Mouse (Mus musculus) inflammation-experienced regulatory T-cells, adult 6 months (primary cell): Measurements from ENCODE around the gene Vapa. TPM values are rescaled to one million over a fixed set of nuclear protein-coding genes. Genes with fewer than 3 reads are reported as not detected.
"Not testable (repeated sequence)": the region's sequence is repeated elsewhere in the genome, so short reads cannot be mapped to it uniquely, and the experiment has no call there.

Source experiments
- ATAC-seq: one replicate; pipeline ENCODE4 v1.8.0; 2017
- polyA plus RNA-seq, 3 experiments: library from polyadenylated mRNA; unstranded; fragments of 100-300 nt; shearing (Covaris generic); gene quantifications; one replicate each; pipeline ENCODE4 v1.2.1; 2017

The Vapa gene
- polyA plus RNA-seq, 3 experiments from 2014 or later, result 29.2 to 40.2 (median 37.4) TPM

DNA sequence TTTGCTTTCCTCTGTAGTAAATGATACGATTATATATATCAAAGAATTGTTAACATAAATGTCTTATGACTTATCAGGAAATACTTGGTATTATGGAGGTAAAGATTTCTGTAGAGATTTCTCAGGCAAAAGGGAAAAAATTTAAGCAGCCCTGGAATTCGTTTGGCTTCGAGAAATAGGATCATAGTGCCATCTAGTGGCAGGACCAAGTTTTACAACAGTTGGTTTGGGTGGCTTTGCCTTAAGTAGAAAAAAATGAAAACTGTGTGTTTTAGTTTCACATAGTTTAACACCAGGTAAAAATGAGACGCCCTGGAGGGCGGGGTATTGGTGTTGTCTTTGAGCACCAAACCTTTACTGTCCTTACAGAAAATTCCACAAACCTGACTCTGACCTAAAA lies 50.6 kb downstream of the Vapa start:
- ATAC-seq, result peak; percentile 46

DNA sequence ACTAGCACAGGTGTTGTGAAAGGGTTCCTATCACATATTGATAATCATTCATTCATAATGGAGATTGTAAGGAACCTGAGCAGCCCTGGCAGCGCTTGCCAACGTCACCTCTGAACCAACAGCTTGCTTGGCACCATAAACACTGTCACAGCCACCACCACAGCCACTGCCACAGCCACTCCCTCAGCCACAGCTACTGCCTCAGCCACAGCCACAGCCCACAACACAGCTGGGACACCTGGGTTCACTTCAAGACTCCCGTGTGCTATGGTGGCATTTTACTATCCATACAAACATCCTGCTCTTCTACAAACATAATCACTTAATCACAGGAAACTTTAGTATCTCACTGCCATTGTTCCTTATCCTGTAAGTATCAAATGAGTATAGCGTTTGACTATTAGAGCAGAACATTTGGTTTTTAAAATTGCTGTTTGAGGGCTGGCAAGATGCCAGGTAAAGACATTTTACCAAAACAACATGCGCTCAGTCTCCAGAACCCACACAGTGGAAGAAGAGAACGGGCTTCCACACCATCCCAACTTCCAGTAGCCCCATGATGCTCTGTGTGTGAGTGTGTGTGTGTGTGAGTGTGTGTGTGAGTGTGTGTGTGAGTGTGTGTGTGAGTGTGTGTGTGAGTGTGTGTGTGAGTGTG lies 51.9 kb downstream of the Vapa start:
- no peak for ATAC-seq

DNA sequence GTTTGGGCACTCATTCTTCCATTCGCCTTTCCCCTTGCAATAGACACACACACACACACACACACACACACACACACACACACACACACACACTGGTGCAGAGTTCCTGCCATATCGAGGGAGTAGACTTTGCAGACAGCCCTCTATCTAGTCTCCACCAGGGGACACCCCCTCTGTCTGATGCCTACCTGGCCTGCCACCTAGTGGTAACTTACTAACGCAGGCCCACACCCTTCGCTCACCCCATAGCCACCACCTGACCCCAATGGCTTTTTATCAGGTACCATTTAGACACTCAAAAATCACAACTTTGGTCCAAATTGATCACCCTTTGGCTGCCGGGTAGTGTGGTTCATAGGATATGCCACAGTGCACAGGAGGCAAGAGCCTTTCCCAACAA lies 54.1 kb downstream of the Vapa start:
- ATAC-seq, result peak; percentile 85

DNA sequence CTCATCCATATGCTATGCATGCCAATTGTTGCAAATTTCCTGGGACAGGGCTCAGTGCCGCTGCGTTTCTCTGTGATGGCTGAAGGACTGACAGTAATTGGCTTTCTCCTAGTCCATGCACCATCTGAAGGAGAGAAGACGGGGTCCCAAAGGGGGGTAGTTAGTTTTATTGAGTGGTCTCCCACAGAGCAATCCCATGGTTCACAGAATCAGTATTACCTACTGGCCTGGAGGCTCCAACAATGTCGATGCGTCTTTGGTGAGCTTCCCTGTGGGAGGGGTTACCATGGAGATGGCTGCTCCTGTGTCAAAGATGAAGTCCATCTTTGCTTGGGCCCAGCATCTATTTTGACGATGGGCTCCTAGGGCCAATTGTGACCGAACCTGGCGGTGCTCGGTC lies 54.6 kb downstream of the Vapa start:
- no peak for ATAC-seq

DNA sequence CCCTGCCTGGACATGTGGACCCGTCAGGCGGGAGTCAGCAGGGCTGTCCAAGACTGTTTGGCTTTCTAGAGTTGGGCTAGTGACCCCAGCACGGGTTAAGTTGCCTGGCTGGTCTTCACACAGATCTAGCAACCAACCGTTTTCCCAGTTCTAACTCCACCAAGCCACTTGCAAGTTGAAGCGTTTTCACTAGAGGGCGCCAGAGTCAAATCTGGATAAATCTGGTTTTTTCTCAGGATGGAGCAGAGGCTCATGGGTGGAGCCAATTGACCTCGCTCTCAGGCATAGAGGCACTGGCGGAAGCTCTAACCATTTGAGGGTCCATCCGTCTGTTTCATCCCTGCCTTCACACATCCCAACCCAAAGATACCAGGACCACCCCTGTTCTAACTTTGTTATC lies 55.1 kb downstream of the Vapa start:
- peak; percentile 44 for ATAC-seq

DNA sequence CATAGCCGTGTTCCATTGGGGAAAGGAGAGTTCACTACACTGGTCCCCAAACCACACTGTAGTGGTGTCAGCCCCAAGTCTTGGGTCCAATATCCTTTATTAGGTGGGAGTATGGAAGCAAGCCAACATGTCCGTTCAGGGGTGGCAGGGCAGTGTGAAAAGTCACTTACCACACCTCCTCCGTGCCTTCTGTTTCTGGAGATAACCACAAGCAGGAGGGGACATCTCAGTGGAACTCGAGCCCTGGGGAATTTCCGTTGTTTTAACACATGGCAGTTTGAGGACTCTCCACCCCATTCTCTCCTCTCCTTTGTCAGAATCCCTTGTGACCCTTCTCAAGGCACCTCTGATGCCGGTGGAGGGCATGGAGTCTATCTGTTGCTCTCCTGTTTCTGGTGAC lies 56.1 kb downstream of the Vapa start:
- no peak for ATAC-seq

DNA sequence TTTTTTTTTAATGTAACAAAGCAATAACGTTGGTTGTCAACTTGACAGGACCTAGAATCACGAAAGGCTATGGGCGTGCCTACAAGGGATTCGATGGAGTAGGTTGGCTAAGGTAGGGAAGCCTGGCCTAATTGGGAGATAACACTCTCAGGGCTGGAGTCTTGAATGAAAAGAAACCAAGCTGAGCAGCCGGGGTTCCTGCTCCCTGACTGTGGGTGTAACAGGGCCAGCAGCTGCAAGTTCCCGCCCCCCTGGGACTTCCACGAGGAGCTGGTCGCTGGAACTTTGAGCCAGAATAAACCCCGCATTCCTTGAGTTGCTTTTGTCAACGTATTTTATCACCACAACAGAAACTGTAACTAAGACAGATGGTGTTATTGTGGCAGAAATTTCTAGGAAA lies 56.6 kb downstream of the Vapa start:
- ATAC-seq, result no peak

DNA sequence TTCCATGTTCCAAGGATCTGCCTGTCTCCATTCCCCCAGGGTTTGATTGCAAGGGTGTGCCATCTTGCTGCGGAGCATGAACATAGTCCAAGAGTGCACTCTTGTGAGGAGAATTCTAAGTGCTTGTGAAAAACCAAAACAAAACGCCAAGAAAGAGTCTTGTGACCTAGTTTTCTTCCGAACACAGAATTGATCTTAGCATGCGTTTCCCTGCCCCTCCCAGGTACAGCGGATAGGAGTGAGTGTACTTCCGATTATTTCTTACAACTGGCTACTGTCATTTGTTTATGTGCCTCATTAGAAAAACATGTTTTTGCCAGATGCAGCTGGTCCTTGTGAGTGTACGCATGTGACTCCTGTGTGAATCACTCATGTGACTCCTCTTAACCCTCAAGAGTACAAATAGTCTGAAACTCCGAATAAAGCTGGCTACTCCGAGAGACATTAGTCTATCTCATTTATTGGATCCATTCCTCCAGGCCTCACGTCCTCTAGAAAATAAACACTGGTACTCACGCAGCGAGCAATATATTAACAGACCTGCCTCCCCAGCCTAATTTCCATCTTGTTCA lies 60.8 kb downstream of the Vapa start:
- ATAC-seq, result no peak

DNA sequence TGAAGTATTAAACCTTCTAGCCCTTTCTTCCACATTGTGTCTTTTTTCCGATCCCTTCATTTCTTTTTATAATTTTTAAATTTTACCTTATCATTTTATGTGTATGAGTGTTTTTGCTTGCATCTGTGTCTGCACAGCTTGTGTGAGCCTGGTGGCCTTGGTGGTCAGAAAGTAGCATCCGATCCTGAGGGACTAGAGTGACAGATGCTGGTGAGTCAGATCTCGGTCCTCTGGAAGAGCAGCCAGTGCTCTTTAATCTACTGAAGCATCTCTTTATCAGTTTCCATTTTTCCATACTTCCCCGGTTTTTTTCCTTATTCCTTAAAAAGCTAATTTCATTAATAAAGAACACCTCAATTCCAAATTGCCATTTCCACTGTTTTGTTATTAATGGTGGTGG lies 63.0 kb downstream of the Vapa start:
- ATAC-seq, result no peak

DNA sequence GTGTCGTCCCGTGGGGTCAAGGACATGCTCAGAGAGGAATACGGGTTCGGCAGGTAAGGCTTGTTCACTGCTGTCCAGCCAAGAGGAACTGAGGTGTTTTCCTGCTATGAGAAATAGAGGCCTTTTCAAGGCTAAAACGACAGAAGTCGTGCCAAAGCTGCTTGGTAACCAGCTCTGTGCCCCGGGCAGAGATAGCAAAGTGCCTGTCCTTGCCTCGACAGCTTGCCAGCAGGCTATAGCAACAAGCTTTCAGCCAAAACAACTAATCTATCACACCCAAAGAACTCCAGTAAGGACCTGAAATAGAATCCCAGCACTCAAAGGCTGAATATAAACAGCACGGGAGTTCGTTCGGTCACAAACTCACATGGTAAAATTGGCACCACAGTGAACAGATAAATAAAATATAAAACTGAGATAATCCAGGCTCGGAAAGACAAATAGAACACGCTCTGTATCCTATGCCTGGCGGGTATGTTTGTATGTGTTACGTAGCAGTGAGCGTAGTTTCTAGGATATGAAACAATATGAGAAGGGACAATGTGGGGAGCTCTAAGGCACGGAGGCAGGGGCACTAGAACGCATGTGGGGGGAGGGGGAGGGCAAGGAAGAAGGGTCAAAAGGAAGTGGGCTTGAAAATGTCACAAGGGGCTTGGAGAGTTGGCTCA lies 64.5 kb downstream of the Vapa start:
- ATAC-seq, result no peak

DNA sequence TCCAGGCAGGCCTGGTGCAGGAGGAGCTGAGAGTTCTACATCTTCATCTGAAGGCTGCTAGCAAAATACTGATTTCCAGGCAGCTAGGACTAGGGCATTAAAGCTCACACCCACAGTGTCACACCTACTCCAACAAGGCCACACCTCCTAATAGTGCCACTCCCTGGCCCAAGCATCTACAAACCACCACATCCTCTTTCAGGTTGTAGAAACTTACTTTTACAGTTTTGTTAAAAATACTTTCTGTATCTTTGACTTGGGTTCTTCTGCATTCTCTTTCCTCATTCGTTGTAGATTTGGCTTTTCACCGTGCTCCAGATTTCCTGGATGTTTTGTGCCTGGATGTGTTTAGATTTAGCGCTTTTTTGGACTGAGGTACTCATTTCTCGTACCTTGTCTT lies 67.1 kb downstream of the Vapa start:
- ATAC-seq, result not testable (repeated sequence)

DNA sequence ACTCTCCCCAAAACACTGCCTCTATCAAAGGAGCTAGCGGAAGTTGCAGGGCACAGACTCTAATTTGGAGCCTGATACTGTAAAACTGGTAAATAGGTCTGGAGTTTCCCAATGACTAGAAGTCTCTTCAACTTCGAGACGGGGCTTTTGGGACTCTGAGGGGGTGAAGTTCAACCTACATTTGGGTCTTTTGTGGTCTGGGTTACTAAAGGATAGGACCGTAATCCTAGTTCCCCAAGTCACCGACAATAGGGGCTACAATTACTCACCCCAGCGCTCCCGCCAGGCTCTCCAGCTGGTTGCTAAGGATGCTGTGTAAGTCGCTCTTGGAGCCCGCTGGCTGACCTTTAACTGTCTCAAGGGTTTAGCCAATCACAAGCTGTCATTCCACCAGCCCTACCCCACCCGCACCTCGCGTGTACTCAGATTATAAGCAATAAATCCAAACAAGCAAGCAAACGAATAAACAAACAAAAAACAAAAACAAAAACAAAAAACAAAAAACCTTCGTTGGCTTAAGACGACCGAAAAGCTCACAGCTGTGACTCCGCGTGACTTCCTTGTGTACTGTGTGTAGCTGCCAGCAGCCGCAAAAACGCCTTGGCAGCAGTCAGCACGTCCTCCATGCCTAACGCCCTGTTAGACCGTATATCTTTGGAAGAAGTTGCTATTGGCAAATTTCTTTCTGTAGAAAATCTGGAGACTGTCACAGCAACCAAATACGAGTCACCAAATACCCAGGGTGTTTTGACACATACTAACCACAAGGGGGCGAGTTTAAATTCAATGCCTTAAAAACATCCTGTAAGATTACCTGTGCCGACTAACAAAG lies 72.7 kb downstream of the Vapa start, which contains the start of gene Tmem232:
Gene Tmem232 (minus strand): TSS at position 342 of the 832 bp plus-strand sequence.
- ATAC-seq, result peak; percentile 73

DNA sequence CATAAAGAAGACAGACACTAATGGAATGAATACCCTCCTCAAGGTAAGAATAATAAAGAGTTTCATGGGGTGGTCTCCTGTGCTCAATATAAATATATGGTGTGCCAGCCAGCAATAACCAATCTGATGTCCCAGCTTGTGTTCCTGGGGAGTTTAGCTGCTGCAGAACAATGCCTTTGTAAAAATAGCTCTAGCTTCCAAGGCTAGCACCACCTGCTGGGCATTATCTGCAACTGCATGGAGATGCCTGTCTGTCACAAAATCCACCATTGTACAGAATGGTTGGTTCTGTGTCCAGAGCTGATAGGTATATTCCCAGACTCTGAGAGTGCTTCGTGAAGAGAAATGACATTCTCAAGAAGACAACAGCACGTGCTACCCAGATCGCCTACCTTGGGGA lies 77.2 kb downstream of the Vapa start:
- ATAC-seq, result no peak

DNA sequence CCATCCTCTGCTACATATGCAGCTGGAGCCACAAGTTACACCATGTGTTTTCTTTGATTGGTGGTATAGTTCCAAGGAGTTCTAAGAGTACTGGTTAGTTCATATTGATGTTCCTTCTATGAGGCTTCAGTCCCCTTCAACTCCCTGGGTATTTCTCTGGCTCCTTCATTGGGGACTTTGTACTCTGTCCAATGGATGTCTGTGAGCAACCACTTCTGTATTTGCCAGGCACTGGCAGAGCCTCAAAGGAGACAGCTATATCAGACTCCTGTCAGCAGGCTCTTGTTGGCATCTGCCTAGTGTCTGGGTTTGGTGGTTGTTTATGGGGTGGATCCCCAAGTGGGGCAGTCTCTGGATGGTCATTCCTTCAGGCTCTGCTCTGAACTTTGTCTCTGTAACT lies 81.0 kb downstream of the Vapa start:
- not testable (repeated sequence) for ATAC-seq

Other genes with a start within 250 kb of the Vapa start
- gene Tmem232, start 72.8 kb downstream of the Vapa start, polyA plus RNA-seq, result not detected
- gene Txndc2, start 28.6 kb upstream of the Vapa start, polyA plus RNA-seq, result not detected
- gene Rab31, start 159.2 kb upstream of the Vapa start, polyA plus RNA-seq, result 1 to 10 TPM; 1.7 to 2.8 (median 2.6) TPM
- 10 to 100 TPM; 17.2 to 32.9 (median 20.8) TPM for gene Ppp4r1, start 169.0 kb upstream of the Vapa start, polyA plus RNA-seq